Mouse (Mus musculus) heart, adult 18-20 months (tissue): ENCODE data around the gene Tbxa2r. TPM values are rescaled to one million over a fixed set of nuclear protein-coding genes. Genes with fewer than 3 reads are reported as not detected.

ENCODE experiments used
- DNase-seq, 2 experiments: peaks; one replicate each; pipeline ENCODE4 v3.0.0; 2021 to 2022; ENCODE audit warnings: mixed read lengths in 1 of 2
- total RNA-seq, 2 experiments: library from RNA; stranded (reverse); gene quantifications; 2 replicates each; pipeline ENCODE4 v1.2.3; 2021

Tbxa2r gene
- total RNA-seq, 2 experiments from 2014 or later = 2.5 to 2.7 TPM

DNA sequence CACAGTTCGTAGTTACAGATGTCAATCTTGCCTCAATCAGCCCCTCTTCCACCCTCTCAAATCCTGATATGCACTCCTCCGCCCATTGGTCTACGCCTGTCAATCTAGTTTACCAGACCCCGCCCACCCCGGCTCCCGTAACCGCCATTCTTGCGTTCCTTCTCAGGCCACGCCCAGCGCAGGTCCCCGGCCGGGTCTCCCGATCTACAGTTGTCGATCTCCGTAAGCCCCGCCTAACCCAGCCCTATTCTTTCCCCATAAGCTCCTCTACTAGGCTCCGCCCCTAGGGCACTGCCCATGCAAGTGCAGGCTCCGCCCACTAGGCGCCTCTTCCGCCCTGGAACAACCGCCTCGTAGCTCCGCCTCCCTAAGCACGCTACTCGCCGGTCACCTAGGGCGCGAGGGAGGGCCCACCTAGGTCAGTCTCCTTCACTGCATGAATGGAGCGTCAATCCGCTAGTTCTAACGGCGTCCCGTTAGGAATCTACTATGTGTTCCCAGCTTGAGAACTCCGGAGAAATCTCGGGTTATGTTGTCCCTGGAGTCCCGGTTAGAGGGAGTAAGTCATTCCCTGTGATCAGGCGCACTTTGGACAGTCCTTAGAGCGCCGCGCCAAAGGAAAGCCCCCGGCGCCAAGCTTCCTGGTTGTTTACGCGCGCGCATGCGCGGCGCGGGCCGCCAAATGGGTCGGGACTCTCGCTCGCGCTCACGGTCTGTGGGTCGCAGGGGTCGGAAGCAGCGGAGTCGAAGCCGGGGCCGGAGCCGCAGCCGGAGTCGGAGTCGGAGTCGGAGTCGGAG, 7.8 kb upstream of the Tbxa2r start, which contains the start of gene Cactin:
Gene Cactin (plus strand): TSS at position 554 of the 798 bp plus-strand sequence.
- DNase-seq = peak; percentile 99 to 100

DNA sequence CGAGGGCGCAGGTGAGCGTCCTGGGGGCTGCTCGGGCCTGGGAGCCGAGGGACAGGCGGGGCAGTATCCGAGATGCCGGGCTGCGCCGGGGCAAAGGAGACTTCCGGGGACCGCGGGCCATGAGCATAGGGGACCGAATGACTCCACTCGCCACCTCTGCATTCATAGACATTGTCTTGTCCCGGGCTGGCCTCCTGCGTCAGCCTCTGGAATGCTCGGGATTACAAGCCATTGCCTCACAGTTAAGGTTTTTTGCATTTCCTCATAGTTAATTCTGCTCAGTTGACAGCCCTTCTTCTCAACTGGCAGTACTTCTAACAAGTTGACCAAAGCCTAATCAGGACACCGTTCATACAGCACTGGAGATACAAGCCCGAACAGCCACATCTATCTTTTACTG, 7.1 kb upstream of the Tbxa2r start:
- DNase-seq = no peak

DNA sequence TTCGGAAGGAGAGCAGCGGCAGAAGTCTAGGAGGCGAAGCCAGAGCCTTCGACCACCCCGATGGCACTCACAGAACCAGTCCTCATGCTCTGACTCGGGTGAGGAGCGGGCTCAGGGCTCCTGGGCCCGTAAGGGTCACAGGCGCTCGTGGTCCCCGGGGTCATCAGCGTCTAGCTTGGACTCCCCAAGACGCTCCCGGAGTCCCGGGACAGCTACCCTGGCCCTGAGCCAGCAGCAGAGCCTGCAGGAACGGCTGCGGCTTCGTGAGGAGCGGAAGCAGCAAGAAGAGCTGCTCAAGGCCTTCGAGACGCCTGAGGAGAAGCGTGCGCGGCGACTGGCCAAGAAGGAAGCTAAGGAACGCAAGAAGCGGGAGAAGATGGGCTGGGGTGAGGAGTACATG, 6.1 kb upstream of the Tbxa2r start:
- DNase-seq = no peak

DNA sequence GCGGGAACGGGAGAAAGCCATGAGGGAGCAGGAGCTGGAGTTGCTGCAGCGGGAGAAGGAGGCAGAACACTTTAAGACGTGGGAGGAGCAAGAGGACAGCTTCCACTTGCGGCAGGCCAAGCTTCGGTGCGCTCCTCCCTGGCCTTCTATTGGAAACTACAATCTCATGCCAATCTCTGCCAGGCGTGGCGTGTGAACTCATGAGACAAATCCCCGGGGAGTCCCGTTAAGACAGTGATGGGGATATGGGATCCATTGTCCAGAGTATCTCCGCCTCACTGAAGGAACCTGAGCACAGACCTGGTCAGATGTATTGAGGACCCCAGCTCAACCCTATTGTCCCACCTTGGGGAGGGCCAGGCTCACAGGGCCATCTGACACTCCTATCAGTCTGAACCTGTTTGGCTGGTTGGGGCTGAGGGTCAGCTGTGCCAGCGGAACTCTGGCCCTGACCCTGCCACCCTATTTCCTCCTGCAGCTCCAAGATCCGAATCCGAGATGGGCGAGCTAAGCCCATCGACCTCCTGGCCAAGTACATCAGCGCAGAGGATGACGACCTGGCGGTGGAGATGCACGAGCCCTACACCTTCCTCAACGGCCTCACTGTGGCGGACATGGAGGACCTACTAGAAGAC, 5.3 kb upstream of the Tbxa2r start:
- DNase-seq = no peak

DNA sequence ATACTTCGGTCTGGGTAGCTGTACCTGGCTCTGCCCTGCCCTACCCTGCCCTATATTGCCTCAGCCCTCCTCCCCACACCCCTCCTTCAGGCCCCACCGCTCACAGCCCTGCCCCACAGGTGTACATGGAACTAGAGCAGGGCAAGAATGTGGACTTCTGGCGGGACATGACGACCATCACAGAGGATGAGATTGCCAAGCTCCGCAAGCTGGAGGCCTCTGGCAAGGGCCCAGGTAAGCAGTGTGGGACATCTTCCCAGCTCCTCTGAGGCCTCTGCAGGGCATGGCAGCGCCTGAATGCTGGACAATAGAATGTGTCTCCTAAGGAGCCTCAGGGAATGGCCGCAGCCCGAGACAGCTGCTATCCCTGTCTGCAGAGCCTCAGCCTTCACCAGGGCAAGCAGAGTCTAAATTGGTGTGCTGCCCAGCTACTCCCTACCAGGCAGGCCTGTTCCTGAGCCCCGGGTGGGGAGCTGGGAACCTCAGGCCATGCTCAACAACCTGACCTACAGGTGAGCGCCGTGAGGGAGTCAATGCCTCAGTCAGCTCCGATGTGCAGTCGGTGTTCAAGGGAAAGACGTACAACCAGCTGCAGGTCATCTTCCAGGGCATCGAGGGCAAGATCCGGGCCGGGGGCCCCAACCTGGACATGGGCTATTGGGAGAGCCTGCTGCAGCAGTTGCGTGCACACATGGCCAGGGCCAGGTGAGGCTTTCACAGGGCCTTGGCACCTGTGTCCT, 4.6 kb upstream of the Tbxa2r start:
- DNase-seq = no peak

DNA sequence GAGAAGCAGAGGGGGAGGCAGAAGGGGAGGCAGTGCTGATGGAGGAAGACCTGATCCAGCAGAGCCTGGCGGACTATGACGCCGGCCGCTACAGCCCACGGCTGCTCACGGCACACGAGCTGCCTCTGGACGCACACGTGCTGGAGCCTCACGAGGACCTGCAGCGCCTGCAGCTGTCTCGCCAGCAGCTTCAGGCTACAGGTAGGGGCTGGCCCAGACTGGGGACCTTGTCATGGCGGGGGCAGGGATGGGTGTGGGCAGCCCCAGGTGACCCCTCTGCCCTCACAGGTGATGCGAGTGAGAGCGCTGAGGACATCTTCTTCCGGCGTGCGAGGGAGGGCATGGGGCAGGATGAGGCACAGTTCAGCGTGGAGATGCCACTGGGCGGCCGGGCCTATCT, 3.4 kb upstream of the Tbxa2r start:
- no peak for DNase-seq

DNA sequence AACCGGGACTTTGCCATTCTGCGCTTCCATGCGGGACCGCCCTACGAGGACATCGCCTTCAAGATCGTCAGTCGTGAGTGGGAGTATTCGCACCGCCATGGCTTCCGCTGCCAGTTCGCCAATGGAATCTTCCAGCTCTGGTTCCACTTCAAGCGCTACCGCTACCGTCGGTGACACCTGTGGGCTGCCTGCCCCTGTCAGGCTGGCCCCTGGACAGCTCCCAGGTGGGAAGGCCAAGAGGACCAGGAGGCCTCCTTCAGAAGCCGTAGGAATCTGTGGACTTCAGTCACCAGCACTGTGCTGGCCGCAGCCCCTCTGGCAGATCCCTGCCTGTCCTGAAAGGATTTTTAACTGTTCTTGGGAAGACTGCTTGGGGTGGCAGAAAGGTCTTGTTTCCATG, 2.8 kb upstream of the Tbxa2r start:
- no peak for DNase-seq

- DNase-seq = peak; percentile 53 to 82
These were observed 1.7 kb upstream of the Tbxa2r start for GRCm38 (mm10) chr10:81326858-81327257.

DNA sequence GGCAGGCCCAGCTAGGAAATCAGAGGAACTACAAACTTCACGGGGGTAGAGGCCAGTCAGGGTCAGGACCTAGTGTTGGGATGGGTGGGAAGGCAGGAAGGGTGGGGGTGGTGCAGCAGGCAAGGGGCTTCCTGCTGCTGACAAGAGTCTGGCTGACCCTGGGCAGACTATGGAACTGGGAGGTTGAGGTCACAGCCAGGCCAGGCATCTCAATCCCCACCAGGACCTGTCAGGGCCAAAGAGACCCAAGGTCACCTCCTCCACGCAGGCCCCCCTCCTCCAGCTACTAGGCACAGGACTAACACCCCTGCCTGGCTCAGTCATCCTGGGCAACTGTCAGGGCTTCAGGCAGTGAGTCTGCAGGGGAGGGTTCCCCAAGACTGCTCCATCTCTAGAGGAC, 572 bp upstream of the Tbxa2r start:
- DNase-seq = peak; percentile 33 to 66

- no peak for DNase-seq
These were observed 854 bp downstream of the Tbxa2r start for GRCm38 (mm10) chr10:81329194-81329975.

DNA sequence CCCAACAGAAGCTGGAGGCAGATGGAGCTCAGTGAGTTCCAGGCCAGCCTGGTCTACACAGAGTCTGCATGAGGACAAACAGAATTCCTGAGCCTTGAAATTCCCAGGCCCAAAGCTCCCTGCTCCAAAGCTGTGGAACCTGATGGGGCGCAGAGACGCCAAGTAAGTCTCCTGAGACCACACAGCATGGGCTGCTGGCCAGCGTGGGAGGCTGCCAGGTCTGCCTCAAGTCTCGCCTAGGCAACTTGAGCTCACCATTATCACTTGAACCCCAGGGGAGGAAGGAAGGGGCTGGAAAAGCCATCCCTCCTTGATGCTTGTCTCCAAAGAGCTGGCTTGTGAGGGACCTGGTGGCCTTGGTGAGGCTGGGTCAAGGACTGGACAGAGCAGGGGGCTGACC, 1.5 kb downstream of the Tbxa2r start:
- peak; percentile 77 to 79 for DNase-seq

- no peak for DNase-seq
These were observed 3.7 kb downstream of the Tbxa2r start for GRCm38 (mm10) chr10:81332277-81332676.

DNA sequence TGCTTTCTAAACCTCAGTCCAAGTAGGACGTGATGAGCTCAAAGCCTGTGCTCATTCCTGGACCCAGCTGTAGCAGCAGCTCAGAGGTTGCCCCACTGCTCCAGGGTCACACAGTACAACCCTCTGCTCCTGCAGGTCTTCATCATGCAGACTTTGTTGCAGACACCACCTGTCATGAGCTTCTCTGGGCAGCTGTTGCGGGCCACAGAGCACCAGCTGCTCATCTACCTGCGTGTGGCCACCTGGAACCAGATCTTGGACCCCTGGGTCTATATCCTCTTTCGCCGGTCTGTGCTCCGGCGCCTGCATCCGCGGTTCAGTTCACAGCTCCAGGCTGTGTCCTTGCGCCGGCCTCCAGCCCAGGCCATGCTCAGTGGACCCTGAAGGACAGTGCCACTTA, 5.8 kb downstream of the Tbxa2r start:
- no peak for DNase-seq

DNA sequence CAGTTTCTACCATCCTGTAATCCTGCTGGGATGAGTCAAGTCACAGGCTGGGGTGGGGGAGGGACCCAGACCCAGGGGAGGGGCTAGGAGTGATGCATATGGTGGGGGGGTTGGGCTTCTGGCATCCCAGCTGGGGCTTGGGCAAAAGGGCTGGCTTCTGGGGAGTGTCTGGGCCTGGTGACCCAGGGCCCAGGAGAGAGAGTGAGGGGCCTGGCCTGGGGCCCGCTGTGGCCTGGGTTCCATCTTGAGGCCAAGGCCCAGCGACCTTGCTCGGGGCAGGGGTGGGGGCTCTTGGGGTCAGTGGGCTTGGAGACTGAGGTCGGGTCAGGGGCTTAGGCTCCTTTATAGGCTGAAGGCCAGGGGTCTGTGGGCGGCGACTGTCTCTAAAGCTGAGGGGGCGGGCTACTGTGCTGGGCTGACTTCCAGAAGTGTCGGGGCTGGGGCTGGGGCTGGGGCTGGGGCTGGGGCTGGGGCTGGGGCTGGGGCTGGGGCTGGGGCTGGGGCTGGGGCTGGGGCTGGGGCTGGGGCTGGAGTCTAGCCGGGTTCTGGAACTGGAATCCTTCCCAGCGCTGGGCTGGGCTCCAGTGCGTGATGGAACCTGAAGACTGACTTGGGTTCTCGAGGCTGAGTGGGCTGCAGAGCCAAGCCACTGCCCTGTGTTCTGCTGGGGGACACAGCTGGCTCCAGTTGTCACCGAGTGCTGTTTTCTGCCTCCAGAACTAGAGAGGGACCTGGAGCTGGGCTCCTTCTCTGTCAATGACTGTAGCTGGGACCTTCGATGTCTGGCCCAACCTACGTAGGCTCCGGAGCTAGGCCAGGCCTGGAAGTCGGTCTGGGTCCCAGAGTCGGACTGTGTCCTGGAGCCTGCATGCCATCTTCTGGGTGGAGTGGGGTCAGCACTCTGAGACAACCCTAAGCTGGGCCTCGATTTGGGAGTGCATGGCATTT, 7.1 kb downstream of the Tbxa2r start:
- no peak for DNase-seq

DNA sequence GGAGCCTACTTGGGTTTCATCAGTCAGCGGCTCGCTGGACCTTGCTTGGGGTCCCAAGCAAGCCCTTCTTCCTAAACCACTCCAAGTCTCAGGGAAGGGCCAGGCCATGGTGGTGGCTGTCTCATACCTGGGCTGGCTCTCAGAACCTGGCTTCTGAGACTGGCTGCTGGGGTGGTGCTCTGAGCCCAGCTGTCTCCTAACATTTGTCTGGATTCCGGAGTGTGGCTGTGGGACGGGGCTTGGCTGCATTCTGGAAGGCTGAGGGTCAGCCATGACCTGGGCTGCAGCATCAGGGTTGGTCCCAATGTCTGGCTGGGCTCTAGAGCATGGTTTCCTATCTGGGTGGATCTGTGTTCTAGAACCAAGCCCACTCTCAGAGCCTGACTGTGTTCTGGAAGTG, 8.0 kb downstream of the Tbxa2r start:
- DNase-seq = no peak

GRCm38 (mm10) chr10:81340551-81341332, 12.2 kb downstream of the Tbxa2r start:
- no peak for DNase-seq

DNA sequence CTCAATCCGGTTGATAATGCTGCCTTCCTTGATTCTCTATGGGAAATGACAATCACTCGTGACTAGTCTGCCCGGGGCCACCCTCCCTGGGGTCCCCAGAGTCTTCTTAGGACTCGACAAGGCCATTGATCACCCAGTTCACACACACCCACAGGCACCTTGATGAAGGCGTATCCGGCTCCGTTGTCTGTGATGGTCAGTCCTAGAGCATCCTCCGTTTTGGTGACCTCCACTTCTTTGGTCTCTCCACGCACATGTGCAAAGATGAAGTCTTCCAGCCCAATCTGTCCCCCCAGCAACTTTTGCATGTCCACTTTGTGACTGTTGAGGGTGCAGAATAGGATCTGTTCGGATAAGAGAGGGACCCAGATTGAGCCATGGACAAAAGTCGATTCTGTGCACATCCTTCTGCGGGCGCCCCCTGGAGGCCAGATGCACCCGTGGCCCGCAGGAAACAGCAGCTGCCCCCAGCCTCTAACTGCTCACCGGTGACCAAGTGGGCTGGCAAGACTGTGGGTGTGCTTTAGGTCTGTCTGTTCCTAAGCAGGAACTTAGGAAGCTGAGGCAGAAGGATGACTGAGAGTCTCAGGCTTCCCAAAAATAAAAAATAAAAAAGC, 12.9 kb downstream of the Tbxa2r start:
- peak; percentile 66 to 90 for DNase-seq

DNA sequence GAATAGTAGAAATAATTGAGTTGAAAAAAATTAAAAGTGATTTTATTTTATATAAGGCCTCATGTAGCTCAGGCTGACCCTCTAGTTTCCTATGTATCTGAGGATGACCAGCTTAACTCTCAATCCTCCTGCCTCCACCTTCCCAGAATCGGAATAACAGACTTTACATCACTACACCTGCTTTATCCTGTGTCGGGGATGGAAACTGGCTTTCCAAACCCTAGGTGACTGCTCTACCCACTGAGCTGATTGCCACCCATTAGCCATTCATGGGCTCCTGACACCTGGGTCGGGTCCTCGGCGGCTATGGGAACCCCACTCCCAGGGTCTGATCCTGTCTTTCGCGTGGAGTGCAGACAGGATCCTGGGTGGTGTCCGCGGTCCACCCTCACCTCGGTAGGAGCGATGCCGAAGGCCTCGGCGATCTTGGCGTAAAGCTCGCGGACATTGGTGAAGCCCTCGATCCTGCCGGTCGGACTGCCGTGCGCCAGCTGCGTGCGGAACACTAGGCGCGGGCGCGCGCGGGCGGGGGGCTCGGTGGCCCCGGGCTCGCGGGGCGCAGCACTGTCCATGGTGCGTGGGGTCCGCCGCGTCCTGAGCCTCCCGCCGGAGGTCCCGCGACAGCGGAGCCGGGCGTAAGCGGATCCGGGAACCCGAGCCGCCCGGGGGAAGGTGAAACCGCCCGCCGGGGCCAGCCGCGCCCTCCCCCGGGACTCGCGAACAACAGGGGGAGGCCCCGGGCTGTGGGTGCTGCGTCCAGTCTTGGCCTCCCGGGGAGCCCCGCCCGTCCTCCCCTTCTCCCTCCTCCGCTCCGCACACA, 14.4 kb downstream of the Tbxa2r start, which contains the start of gene Gipc3:
Gene Gipc3 (minus strand): TSS at position 581 of the 820 bp plus-strand sequence.
- peak in 1 of 2 experiments; percentile 39 for DNase-seq
